Mouse (Mus musculus) brain, embryonic 14.5 days (tissue): ENCODE measurements around the gene Samd8.

Source experiments
- CTCF ChIP-seq: fragments of 200-500 bp; IDR thresholded peaks from 2 replicates; pipeline ENCODE4 v1.5.1; 2012; ENCODE audit warnings: inconsistent platforms, mild to moderate bottlenecking, moderate library complexity, borderline replicate concordance; ENCODE audit not compliant: insufficient read depth, insufficient read length; ENCODE audit errors: extremely low read depth
- POLR2A ChIP-seq: fragments of 200-500 bp; IDR thresholded peaks from 2 replicates; pipeline ENCODE4 v1.6.1; 2012; ENCODE audit warnings: mild to moderate bottlenecking, inconsistent platforms, borderline replicate concordance; ENCODE audit not compliant: poor library complexity, insufficient read depth, insufficient read length, severe bottlenecking; ENCODE audit errors: extremely low read depth

GRCm38 (mm10) chr14:21788121-21788520, 37.8 kb downstream of the Samd8 start:
- no peak for TF ChIP-seq CTCF
- no peak for TF ChIP-seq POLR2A
